Mouse (Mus musculus) heart, postnatal 36 days (tissue): ENCODE data around the gene Gabarapl1. TPM values are rescaled to one million over a fixed set of nuclear protein-coding genes. Genes with fewer than 3 reads are reported as not detected.
"Not testable (repeated sequence)": the region's sequence is repeated elsewhere in the genome, so short reads cannot be mapped to it uniquely, and the experiment has no call there.

Experiments
- DNase-seq, 2 experiments: peaks; one replicate each; pipeline ENCODE4 v3.0.0; 2021 to 2022
- intact Hi-C: fragments of 180-260 bp; cut with DNase I; formaldehyde crosslinking; loops from one replicate; pipeline ENCODE4 v1.15.1; 2025
- total RNA-seq, 2 experiments: library from RNA; stranded (reverse); gene quantifications; 2 replicates each; pipeline ENCODE4 v1.2.3; 2021

Gabarapl1 gene
- total RNA-seq: 100 to 1,000 TPM; 151 to 152 TPM

DNA sequence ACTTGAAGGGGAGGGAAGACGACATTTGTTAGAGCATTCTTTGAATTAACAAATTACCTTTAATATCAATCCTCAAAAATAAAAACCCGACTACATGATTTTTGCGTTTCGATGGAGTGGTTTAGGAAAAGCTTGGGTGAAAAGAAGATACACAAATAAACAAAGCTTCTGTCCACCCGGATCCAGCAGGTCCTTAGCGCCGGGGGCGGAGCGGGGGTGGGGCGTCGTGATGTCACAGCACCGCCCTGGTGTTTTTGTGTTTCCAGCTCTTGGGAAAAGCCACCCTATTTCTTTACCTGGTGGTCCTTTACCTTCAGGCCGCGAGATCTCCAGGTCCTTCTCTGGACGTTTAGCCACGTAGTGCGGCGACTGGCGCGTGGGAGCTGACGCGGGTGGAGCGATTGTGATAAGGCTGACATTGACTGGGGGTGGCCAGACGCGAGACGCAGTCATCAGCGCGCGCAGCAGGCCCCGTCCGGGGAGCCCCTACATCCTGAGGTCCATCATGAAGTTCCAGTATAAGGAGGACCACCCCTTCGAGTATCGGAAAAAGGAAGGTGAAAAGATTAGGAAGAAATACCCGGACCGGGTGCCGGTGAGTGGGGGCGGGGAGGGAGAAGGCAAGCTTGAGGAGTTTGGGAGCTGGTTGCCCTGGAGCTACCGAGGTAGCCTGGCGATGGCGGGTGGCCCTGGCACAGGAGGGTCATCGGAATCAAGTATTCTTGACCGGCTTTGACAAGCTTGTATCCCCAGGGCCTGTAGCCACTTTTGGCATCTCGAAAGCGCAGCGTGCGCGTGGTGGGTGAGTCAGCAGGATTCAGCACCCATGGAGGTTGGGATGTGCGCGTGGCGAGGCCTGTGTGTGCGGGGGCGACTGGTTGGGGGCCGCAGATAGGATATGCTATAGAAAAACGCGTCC is at the start of gene Gabarapl1:
Gene Gabarapl1, plus strand, starts transcription at position 219 of the 919 bp plus-strand sequence.
- intact Hi-C loops: loop anchor here (10.0 kb wide), 1 partner anchor 1098 kb away; the partner anchor contains the start of gene Fkbp4
- peak; percentile 87 to 88 for DNase-seq

DNA sequence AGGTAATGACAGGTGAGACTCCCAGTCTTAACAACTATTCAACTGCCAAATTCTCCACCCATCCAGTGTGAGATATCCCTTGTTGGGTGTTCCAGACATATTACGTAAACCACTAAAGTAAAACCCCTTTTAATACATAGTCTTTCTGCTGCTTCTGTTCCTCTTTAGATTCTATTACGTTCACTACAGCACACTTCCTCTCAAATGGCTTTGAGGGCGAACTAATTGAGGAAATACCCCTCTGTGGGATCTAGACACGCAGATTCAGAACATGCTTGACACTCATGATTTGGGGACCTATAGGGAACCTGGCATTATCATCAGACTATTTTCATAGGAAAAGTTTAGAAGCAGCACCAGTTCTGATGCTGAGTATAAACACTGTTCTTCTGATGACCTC is 38.0 kb upstream of the Gabarapl1 start:
- intact Hi-C loops: no loop called here
- no peak for DNase-seq

DNA sequence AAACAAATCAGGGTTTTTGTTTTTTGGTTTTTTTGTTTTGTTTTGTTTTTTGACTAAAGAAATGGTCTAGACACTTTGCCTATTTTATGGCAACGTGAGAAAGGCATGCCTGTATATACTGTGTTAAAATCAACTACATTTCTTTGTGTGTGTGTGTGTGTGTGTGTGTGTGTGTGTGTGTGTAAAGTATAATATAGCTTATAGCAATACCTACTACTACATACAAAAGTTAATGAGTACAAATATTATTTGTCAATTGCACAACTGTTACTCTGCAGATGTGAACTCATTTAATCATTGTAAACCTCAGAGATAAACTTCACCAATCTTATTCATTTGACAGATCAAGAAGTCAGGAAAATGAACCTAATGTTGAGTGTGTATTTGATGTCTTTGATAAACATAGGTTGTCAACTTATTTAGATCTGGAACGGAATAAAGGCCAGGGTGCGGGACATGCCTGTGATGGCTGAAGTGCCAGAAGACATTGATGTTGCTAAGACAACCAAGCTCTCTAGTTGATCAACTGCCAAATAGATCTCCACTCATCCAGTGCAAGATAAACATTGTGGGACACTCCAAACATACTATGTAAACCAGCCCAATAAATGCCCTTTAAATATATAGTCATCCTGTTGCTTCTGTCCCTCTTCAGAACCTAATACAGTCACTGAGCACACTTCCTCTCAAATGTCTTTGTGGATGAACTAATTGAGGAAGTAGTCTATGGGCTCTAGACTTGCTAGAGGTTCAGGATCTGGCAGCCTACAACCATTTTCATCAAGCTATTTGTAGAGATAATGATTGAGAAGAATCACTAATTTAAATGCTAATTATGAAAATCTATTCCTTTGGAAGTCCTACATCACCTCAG is 35.4 kb upstream of the Gabarapl1 start:
- no peak for DNase-seq
- intact Hi-C loops: no loop called here

DNA sequence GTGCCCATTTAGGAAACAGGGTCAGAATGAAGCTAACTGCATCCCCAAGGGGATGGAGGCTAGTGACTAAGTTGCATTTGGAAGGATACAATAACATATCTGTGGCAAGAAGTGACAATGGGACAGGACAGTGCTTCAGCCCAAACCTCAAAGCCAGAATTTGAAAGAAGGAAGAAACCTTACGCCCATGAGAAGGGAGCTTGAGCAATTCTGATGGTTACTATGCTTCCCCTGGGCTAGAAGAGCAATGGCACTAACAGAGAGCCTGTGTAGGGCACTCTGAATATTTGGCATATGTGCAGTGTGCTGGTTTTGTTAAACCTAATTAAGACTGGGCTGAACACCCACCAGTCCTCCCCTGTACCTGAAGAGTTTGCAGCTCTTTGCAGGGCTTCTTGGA is 33.4 kb upstream of the Gabarapl1 start:
- intact Hi-C loops: not testable (repeated sequence)

DNA sequence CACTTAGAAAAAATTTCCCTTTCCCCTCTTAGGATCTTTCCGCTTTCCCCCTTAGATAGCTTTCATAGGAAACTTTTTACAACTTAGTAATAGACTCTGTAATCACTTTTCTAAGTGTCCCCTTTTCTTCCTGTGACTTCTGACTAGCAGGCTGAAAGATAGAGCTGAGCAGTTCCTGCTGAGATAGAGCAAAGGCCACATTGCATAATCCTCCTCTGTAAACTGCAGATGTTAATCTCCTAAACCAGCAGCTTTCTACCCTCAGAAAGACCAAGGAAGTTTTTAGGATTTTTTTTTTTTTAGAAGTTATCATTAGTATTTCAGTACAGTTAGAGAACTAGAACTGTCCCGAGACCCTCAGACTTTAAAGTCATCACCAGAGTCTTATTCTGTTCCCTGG is 29.5 kb upstream of the Gabarapl1 start:
- DNase-seq: no peak
- intact Hi-C loops: no loop called here

More for the DNA sequence above, 33.4 kb upstream of the Gabarapl1 start:
- DNase-seq: not testable (repeated sequence)

DNA sequence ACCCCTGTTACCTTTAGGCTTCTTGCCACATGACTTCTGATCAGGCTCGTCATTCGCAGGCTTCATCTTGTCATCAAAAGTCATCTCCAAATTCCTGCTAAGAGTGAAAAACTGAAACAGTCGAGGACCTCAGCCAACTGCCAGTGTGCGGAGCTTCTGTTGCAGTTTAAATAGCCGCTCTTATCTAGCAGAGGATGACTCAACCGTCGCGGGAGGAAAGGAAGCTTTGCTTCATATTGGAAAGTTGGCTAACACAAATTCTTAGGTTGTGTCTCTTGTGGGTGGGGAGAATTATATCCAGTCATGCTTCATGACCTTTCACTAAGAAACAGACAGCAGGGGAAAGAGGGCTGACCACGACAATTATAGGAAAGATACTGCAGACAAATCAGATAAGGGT is 25.9 kb upstream of the Gabarapl1 start, which contains the start of gene Olr1:
Gene Olr1, minus strand, starts transcription at position 142 of the 400 bp plus-strand sequence.
- DNase-seq: no peak
- intact Hi-C loops: no loop called here

DNA sequence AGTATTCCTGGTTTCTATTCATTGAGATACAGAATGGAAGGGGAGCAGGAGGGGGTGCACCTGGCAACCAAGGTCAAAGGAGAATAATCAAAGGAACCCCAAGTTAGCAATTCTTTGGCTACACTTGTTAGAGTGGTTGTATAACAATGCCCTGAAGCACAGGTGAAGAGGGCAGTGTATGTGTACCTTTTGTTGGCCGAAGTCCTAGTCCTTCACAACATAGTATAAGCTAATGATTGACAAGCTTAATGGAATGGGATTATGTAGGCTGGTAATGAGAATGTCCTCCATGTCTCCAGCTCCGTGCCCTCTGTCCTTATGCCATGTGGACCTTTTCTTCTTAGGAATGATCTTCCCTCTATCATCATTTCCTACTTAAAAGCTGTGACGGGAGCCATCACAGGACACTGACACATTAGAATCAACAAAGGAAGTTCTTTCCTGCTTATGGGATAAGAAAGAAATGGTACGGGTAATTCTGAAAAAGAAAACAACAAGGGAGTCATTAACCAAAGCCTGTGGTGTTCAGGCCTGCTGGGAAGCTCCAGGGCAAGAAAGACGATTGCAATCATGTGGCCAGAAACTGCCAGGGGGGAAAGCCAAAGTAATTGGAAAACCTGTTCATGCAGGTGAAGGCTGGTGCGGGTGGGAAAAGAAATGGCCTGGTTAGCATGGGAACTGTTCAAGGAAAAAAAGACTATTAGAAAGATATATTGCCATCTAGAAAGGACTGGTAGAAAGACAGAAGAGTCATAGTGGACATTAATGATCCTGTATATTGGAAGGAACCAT is 22.6 kb upstream of the Gabarapl1 start:
- no peak for DNase-seq
- intact Hi-C loops: no loop called here

DNA sequence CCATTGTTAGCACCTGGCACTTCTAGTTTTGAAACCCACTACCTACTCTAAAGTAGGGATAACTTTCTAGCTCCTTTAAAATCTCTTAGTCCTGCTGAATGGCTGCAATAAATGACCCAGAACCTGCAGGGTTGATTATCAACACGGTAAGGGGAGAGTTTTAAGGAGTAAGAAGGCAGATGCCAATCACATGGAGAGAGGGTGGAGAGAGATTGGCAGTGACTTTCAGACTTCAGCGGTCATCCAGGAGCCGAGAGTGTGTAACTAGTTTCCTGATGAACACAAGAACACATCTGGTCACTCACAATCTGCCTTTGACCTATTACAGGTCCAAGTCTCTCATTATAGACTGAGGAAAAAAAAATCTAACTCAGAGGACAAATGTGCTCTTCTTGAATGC is 20.6 kb upstream of the Gabarapl1 start, which contains the start of gene Tmem52b:
Gene Tmem52b, plus strand, starts transcription at position 189 of the 400 bp plus-strand sequence.
- intact Hi-C loops: no loop called here
- no peak for DNase-seq

DNA sequence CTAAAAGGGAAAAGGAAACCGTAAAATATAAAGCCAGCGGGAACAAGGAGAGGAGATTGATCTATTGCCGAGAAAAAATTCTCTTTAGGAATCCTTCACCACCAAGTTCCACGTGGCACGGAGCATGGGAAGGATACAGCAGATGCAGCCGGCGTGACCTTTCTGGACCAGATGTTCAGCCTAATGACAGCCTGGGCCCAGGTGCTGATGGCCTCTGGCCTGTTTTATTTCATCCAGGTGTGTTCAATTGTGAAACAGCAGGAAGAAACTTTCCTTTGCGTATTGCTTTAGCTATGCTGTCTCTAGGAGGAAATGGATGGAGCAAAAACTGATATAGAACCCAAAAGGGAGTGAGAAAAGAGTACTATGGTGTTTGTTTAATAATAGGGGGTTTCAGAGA is 20.1 kb upstream of the Gabarapl1 start:
- intact Hi-C loops: no loop called here
- no peak for DNase-seq

DNA sequence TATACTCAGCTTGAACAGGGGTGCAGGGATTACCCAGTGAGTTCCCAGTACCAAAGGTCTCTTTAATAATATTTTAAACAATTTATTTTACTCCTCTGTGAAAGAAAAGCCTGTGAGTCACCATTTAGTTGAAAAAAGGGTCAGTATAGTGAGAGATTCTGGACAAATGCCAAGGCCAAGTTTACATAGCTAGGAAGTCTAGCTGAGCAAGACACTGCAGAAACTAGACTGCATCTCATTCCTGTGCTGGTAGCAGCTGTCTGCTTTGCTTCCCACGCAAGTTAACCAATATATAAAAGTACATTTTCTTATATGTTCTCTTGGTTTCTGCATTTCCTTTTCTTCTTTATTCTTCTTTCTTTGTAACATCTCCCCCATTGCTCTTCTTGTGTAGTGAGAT is 19.6 kb upstream of the Gabarapl1 start:
- intact Hi-C loops: no loop called here
- no peak for DNase-seq

DNA sequence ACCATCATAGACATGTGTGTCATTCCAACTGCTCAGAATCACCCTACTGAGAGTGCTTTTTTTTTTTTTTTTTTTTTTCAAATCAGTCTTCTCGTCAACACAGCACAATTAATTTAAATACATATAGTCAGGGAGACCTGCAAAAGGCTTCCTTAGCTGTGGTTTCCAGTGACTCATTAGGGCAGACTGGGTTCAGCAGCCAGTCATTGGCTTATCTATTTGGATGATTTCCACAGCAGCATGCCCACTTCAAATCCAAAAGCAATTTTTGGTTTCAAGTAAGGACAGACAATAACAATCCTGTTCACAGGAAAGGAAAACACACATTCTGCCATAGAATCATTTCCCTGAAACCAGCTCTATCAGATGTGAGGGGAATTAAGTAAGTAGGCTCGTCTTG is 18.6 kb upstream of the Gabarapl1 start:
- DNase-seq: no peak
- intact Hi-C loops: no loop called here

DNA sequence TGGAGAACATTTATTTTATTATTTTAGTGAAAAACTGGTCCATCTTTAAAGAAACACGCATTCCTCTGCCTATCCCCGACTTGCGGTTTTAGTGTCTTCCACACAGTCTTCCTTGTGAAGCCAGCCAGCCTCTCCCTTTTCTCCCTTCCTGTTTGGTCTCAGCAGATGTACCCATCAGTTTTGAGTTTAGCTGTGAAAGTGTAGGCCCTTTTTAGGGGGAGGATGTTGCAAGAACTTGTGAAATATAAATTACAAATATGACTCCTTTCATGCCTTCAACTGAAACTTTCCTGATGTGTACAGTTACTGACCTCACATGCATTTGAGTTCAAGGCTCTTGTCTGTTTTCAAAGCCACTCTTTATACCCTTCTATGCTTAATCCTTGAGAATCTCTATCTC is 17.9 kb upstream of the Gabarapl1 start:
- intact Hi-C loops: loop anchor here (5.0 kb wide), 2 partner anchors 38 to 42 kb away; no protein-coding TSS in a partner anchor
- DNase-seq: no peak

DNA sequence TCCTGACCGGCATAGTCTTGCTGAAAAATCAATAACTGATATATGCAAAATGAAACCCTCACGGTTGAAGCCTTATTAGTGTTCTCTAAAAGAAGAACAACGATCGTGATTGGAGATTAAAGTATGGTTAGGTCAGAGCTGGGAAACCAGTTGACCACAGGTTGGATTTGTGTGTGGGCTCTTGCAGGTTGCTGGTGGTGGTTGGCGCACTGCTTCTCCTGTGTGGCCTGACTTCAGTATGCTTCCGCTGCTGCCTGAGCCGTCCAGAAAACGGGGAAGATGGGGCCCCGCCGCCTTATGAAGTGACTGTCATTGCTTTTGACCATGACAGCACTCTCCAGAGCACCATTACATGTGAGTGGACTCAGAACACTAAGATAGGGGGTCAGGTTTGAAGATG is 16.6 kb upstream of the Gabarapl1 start:
- intact Hi-C loops: loop anchor here (5.0 kb wide), 2 partner anchors 39 to 41 kb away; no protein-coding TSS in a partner anchor
- DNase-seq: no peak

DNA sequence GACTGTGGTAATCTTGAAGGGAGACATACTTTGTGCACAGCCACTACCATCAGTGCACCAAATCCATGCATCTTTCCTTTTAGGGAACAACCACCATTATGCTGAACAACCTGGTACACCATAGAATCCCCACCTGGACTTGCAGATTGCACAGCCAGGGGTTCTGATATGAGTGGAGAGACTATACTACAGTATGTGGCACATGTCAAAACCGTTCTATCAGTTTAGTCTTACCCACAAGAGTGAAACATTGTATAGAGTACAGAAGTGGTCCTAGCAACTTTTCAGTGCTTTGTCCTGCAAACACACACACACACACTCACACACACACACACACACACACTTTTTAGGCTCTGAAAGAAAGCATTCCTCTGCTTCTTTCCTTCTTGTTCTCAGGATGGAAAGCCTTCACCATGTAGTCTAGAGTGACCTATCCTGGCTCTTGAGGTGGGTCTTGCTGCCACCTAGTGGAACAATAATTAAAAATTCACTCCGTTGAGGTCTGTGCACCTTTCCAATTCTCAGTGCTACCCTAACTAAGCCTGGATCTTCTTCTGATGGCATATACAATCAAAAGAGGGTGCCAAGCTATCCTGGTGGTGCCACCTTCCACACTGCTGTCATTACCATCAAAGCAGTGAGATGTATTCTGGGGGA is 15.1 kb upstream of the Gabarapl1 start:
- DNase-seq: peak in 1 of 2 experiments; percentile 10
- intact Hi-C loops: loop anchor here (1.0 to 5.0 kb wide), 3 partner anchors 39 to 125 kb away; no protein-coding TSS in a partner anchor

DNA sequence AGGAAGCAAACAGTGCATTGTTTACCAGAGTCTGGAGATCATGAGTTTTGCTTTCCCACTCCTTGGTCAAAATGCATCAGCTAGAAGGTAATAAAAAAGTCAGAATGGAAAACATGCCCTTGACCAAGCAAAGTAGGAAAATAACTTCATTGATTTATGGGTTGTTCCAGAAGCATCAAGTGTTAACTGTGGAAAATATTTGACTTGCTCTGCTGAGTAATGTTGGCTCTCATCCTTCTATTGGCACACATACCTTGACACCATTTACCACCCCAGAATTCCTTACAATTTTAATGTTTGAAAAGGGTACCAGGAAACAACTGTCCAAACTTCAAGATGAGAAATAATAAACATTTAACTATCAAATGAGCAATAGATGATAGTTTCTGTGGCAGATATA is 6.9 kb upstream of the Gabarapl1 start:
- no peak for DNase-seq
- intact Hi-C loops: loop anchor here (5.0 kb wide), 1 partner anchor 684 kb away; no protein-coding TSS in a partner anchor

DNA sequence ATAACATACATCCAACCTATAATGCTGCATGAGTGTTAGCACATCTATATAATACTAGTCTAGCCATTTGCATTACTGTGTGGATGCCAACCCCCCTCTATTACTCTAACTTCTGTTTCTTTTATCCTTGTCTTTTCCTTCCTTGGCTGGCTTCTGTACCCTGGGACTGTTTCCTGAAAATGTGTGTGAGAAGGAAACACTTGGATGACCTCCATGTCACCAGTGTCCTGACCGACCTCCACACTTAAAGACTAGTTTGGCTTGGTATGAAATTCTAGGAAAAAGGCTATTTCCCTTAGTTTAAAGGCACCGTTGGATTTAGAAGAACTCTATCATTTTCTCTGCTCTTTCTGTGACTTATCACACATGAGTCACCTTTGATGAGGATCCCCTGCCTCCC is 5.5 kb upstream of the Gabarapl1 start:
- DNase-seq: no peak
- intact Hi-C loops: loop anchor here (5.0 kb wide), 1 partner anchor 685 kb away; no protein-coding TSS in a partner anchor

DNA sequence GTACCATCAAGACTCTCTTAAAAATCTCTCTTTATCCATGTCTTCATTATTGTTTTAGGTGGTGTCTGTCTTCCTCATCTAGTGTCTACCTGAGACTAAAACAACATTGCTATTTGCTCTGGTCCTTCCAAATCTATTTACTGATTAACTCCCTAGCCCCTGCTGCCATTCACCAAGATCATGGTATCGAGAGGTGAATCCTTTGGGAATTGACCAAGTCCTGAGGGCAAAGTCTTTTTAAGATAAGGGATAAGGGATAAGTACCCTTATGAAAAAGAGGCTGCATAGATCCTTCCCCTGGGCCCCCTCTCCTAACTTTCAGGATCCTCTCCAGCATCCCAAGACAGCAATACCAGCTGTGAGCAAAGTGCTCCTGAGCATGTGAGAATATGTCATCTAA is 3.4 kb upstream of the Gabarapl1 start:
- DNase-seq: no peak
- intact Hi-C loops: loop anchor here (5.0 to 10.0 kb wide), 2 partner anchors 687 to 1095 kb away; partner anchors contain the start of gene Fkbp4

DNA sequence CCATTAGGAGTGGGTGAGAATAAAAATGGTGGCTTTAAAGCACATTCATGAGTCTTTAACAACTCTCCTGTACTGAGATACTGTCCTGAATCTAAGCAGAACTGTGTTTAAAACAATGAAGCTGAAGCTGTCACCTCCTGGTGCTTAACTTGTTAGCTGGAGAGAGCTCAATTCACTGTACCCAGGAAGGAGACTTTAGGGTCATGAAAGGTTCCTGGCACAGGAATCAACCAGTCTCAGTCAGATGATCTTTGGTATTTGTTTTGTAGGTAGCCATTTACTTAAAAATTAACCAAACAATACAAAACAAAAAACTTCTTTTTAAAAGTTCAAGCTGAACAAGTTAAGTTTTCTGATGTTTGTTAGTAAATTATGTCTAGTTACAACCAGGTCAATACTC is 2.7 kb upstream of the Gabarapl1 start:
- intact Hi-C loops: loop anchor here (10.0 kb wide), 1 partner anchor 1095 kb away; the partner anchor contains the start of gene Fkbp4
- no peak for DNase-seq

DNA sequence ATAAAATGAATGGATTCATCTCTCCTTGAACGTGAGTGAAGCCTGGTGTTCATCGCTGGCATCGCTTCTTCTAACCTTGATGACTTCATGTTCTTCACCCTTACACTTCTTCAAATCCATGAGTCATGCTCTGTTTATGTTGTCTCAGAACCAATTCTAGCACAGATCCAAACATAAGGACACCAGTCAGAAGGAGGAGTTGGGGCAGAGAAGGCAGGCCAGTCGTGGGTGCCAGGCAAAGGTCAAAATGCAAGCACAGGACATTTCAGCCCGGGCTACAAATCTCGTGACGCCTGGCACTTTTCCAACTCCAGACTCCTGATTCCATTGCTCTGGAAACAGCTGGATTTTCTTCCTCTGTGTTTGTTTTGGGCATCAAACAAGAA is 411 bp upstream of the Gabarapl1 start:
- DNase-seq: peak; percentile 78 to 80
- intact Hi-C loops: loop anchor here (10.0 kb wide), 1 partner anchor 1098 kb away; the partner anchor contains the start of gene Fkbp4
